ENCODE assay signal across 14 mouse cellular contexts in the genomic region with DNA sequence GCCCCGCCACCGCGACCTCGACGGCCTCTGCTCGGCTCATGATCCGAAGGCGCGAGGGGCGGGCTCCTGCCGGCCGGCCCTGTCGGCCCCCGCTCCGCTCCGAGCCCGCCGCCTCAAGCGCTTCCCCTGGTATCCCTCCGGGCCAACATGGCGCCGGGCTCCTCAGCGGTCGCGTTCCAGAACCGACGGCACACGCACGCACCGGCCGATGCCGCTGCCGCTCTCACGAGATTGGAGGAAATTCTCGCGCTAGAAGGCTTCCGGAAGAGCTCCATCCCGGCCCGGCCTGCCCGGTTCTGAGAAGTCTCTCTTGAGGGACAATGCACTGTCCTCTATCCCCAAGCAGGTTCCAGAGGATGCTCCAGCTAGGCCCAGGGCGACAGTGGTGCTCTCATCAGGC. TPM values are rescaled to one million over a fixed set of nuclear protein-coding genes. Genes with fewer than 3 reads are reported as not detected.
A peak's percentile ranks its signal among the peaks of the same experiment; 100 is the strongest.
DNase-seq lines count a peak whose midpoint lies in the region; ATAC-seq and TF ChIP-seq lines count a peak whose summit lies in the region.
"Had no signal": no experiment of that assay in that cellular context is flagged by ENCODE, and none has a peak within 500 bp of the region (broad histone marks: within the 10 kb centered on the region; RNA-seq: fewer than 3 reads in every experiment).

A gene (minus strand): TSS at position 162 of the 400 bp plus-strand sequence.

- 49% methylated on average over 37 of the region's 41 CpGs for WGBS in heart, embryonic 14.5 days
- WGBS in heart, adult 2 months: 53% methylated on average over 41 of the region's 41 CpGs
- WGBS in midbrain, embryonic 11.5 days: 41% methylated on average over 41 of the region's 41 CpGs
- WGBS in midbrain, postnatal 0 days: 47% methylated on average over 41 of the region's 41 CpGs
- 42% methylated on average over 37 of the region's 41 CpGs for WGBS in hindbrain, embryonic 15.5 days
- 46% methylated on average over 41 of the region's 41 CpGs for WGBS in neural tube, embryonic 15.5 days

- ATAC-seq in heart, embryonic 14.5 days (ENCODE audit: insufficient number of reproducible peaks, insufficient read depth, low FRiP score, low read depth): no peak
- no peak for ATAC-seq in midbrain, embryonic 11.5 days (ENCODE audit: low FRiP score)
- no peak for ATAC-seq in midbrain, postnatal 0 days (ENCODE audit: low FRiP score)
- ATAC-seq in hindbrain, embryonic 15.5 days (ENCODE audit: low FRiP score, low read depth): no peak
- no peak for ATAC-seq in neural tube, embryonic 15.5 days (ENCODE audit: low FRiP score)

- H3K27ac ChIP-seq in heart, embryonic 14.5 days (replicated peaks in 1 of 2; ENCODE audit: control insufficient read depth in 1 of 2, insufficient read depth in 1 of 2, low read depth in 2 of 2, low read length in 2 of 2): no peak within 1 kb of the TSS
- H3K27ac ChIP-seq in heart, adult 2 months: no peak within 1 kb of the TSS
- H3K27ac ChIP-seq in midbrain, embryonic 11.5 days (ENCODE audit: low read depth, low read length): no peak within 1 kb of the TSS
- no peak within 1 kb of the TSS for H3K27ac ChIP-seq in midbrain, postnatal 0 days (ENCODE audit: low read depth, low read length)
- no peak within 1 kb of the TSS for H3K27ac ChIP-seq in hindbrain, embryonic 15.5 days (replicated peaks)
- H3K27ac ChIP-seq in neural tube, embryonic 15.5 days (replicated peaks): no peak within 1 kb of the TSS

- peaks cover 5% of the 10 kb centered on the region; the same call in 1 of the 2 replicates for H3K27me3 ChIP-seq in heart, embryonic 14.5 days (ENCODE audit: control insufficient read depth, insufficient read depth, low read length)
- H3K27me3 ChIP-seq in heart, adult 2 months (ENCODE audit: control insufficient read depth, insufficient read depth, low read length): peaks cover 3% of the 10 kb centered on the region
- no peaks in the 10 kb centered on the region; the same call in 1 of the 2 replicates for H3K27me3 ChIP-seq in midbrain, embryonic 11.5 days (ENCODE audit: control insufficient read depth, insufficient read depth, low read length)
- H3K27me3 ChIP-seq in midbrain, postnatal 0 days (ENCODE audit: insufficient read depth, low read length): no peaks in the 10 kb centered on the region
- peaks cover 6% of the 10 kb centered on the region; the same call in 1 of the 2 replicates for H3K27me3 ChIP-seq in hindbrain, embryonic 15.5 days
- H3K27me3 ChIP-seq in neural tube, embryonic 15.5 days (replicated peaks): peaks cover 4% of the 10 kb centered on the region; the same call in 1 of the 2 replicates

- 0 out of 4 replicates have a peak within 1 kb of the TSS, but pooled peaks have one; percentile 8 to 11 for H3K4me3 ChIP-seq in heart, embryonic 14.5 days (ENCODE audit: control insufficient read depth in 1 of 2, insufficient read depth in 1 of 2, low read depth in 1 of 2, low read length in 2 of 2)
- H3K4me3 ChIP-seq in heart, adult 2 months: no peak within 1 kb of the TSS
- no peak within 1 kb of the TSS for H3K4me3 ChIP-seq in midbrain, embryonic 11.5 days (ENCODE audit: low read depth, low read length)
- no peak within 1 kb of the TSS for H3K4me3 ChIP-seq in midbrain, postnatal 0 days (ENCODE audit: low read depth, low read length)
- H3K4me3 ChIP-seq in hindbrain, embryonic 15.5 days: no peak within 1 kb of the TSS
- no peak within 1 kb of the TSS for H3K4me3 ChIP-seq in neural tube, embryonic 15.5 days (replicated peaks)

- no peak for TF ChIP-seq POLR2A in heart, adult 2 months (IDR thresholded peaks at IDR 0.05; ENCODE audit: insufficient read depth, low read depth, low read length)

- no peak for TF ChIP-seq EP300 in heart, adult 2 months (IDR thresholded peaks at IDR 0.05; ENCODE audit: insufficient read depth, low read depth, low read length)

- peak within 1 kb of the TSS; percentile 38 for H3K4me2 ChIP-seq in heart, embryonic 14.5 days (ENCODE audit: low read length)
- peak within 1 kb of the TSS; percentile 15; the same call in 1 of the 2 replicates for H3K4me2 ChIP-seq in midbrain, embryonic 11.5 days
- no peak within 1 kb of the TSS for H3K4me2 ChIP-seq in midbrain, postnatal 0 days (ENCODE audit: low read depth, low read length, poor library complexity, severe bottlenecking)
- H3K4me2 ChIP-seq in hindbrain, embryonic 15.5 days: peak within 1 kb of the TSS; percentile 21; the same call in 1 of the 2 replicates
- peak within 1 kb of the TSS; percentile 32 for H3K4me2 ChIP-seq in neural tube, embryonic 15.5 days

- H3K9me3 ChIP-seq in heart, embryonic 14.5 days (ENCODE audit: control insufficient read depth, low read length): 0 out of 2 replicates have a peak, but pooled peaks cover 4% of the 10 kb centered on the region
- H3K9me3 ChIP-seq in midbrain, embryonic 11.5 days (ENCODE audit: control insufficient read depth, low read length): no peaks in the 10 kb centered on the region
- peaks cover 3% of the 10 kb centered on the region; the same call in 1 of the 2 replicates for H3K9me3 ChIP-seq in midbrain, postnatal 0 days (ENCODE audit: low read length)
- H3K9me3 ChIP-seq in hindbrain, embryonic 15.5 days: no peaks in the 10 kb centered on the region
- H3K9me3 ChIP-seq in neural tube, embryonic 15.5 days (replicated peaks): no peaks in the 10 kb centered on the region

- intact Hi-C loops in heart, adult 2 months (cut with DNase I): no loop called here

- no peak for TF ChIP-seq CTCF in heart, adult 2 months (IDR thresholded peaks at IDR 0.05)
- no peak for TF ChIP-seq CTCF in midbrain, postnatal 0 days (IDR thresholded peaks at IDR 0.05)

- no peak within 1 kb of the TSS for H3K9ac ChIP-seq in heart, embryonic 14.5 days (ENCODE audit: low read length)
- H3K9ac ChIP-seq in heart, adult 2 months (ENCODE audit: low read depth, low read length): no peak within 1 kb of the TSS
- H3K9ac ChIP-seq in midbrain, embryonic 11.5 days (ENCODE audit: low read length): no peak within 1 kb of the TSS
- H3K9ac ChIP-seq in midbrain, postnatal 0 days (replicated peaks; ENCODE audit: low read length, poor library complexity, severe bottlenecking): no peak within 1 kb of the TSS
- no peak within 1 kb of the TSS for H3K9ac ChIP-seq in hindbrain, embryonic 15.5 days
- H3K9ac ChIP-seq in neural tube, embryonic 15.5 days (replicated peaks): no peak within 1 kb of the TSS

- no peaks in the 10 kb centered on the region for H3K36me3 ChIP-seq in heart, embryonic 14.5 days (ENCODE audit: control insufficient read depth, insufficient read depth, low read length)
- H3K36me3 ChIP-seq in heart, adult 2 months (ENCODE audit: control insufficient read depth, insufficient read depth, low read length): no peaks in the 10 kb centered on the region
- no peaks in the 10 kb centered on the region for H3K36me3 ChIP-seq in midbrain, embryonic 11.5 days (ENCODE audit: control insufficient read depth, insufficient read depth, low read length)
- no peaks in the 10 kb centered on the region for H3K36me3 ChIP-seq in midbrain, postnatal 0 days (ENCODE audit: insufficient read depth, low read length)
- H3K36me3 ChIP-seq in hindbrain, embryonic 15.5 days: peaks cover 9% of the 10 kb centered on the region
- H3K36me3 ChIP-seq in neural tube, embryonic 15.5 days: 0 out of 2 replicates have a peak, but pooled peaks cover 5% of the 10 kb centered on the region

- no peak for DNase-seq in heart, adult 2 months
- DNase-seq in midbrain, embryonic 11.5 days (ENCODE audit: low spot score, missing footprints): no peak
- no peak for DNase-seq in midbrain, postnatal 0 days (ENCODE audit: low spot score)
- no peak for DNase-seq in cerebellum, postnatal 36 days
- DNase-seq in right cerebral cortex, postnatal 36 days (ENCODE audit: low spot score in 2 of 2): no peak
- DNase-seq: adrenal gland, adult 8-10 months; cerebellum, postnatal 25 days; kidney, postnatal 10 days; thymus, postnatal 14 days had no signal

- no peaks in the 10 kb centered on the region for H3K79me2 ChIP-seq in heart, adult 2 months (replicated peaks; ENCODE audit: control insufficient read depth, insufficient read depth, low read length)

- peaks cover 12 to 15% of the 10 kb centered on the region in 2 experiments for H3K4me1 ChIP-seq in heart, embryonic 14.5 days (ENCODE audit: control insufficient read depth in 2 of 2, insufficient read depth in 2 of 2, low read length in 2 of 2)
- H3K4me1 ChIP-seq in heart, adult 2 months (ENCODE audit: control insufficient read depth, insufficient read depth, low read length): no peaks in the 10 kb centered on the region
- no peaks in the 10 kb centered on the region for H3K4me1 ChIP-seq in midbrain, embryonic 11.5 days (ENCODE audit: control insufficient read depth, insufficient read depth, low read length)
- H3K4me1 ChIP-seq in midbrain, postnatal 0 days (ENCODE audit: insufficient read depth, low read length): no peaks in the 10 kb centered on the region
- H3K4me1 ChIP-seq in hindbrain, embryonic 15.5 days (replicated peaks): no peaks in the 10 kb centered on the region
- H3K4me1 ChIP-seq in neural tube, embryonic 15.5 days: no peaks in the 10 kb centered on the region

RNA-seq across cellular contexts. Expression of the gene that starts here (rescaled TPM):
- polyA plus RNA-seq in heart, embryonic 14.5 days (2014; fragmentation: Nextera tagmentation; extraction: Ambion mirVana): 0.31 TPM in 2 replicates
- total RNA-seq in heart, adult 2 months (2021): under 1 TPM in 1 of 2 experiments, not detected in 1; 0.10 TPM
- 0.04 and 0.09 TPM in 2 replicates for polyA plus RNA-seq in heart, adult 2 months (2012; rRNA removed)
- polyA plus RNA-seq in midbrain, embryonic 11.5 days (2014; fragmentation: Nextera tagmentation; extraction: Ambion mirVana): 0.22 and 0.41 TPM in 2 replicates
- total RNA-seq in midbrain, postnatal 0 days (2014; rRNA removed): 0.66 and 0.85 TPM in 2 replicates
- 0.09 and 0.14 TPM in 2 replicates for polyA plus RNA-seq in midbrain, postnatal 0 days (2015; fragmentation: Nextera tagmentation; extraction: Ambion mirVana)
- 0.25 and 0.28 TPM in 2 replicates for polyA plus RNA-seq in hindbrain, embryonic 15.5 days (2015; fragmentation: Nextera tagmentation; extraction: Ambion mirVana)
- 0.15 and 0.23 TPM in 2 replicates for polyA plus RNA-seq in neural tube, embryonic 15.5 days (2015; fragmentation: Nextera tagmentation; extraction: Ambion mirVana)
- total RNA-seq: CH12.LX; monocyte, adult 5-6 weeks had no signal

Comparison
In these comparisons a context has a peak if more than half of its experiments do, and no peak if none do; other contexts are left out.
1. H3K4me3 ChIP-seq: peak in heart, embryonic 14.5 days (2 of 2); none in heart, adult 2 months (single experiment), midbrain, embryonic 11.5 days (single experiment), midbrain, postnatal 0 days (single experiment), hindbrain, embryonic 15.5 days (single experiment) and neural tube, embryonic 15.5 days (single experiment).